Mouse (Mus musculus): ENCODE data around the gene Olfr807. TPM values are rescaled to one million over a fixed set of nuclear protein-coding genes. Genes with fewer than 3 reads are reported as not detected.

Gene Olfr807
- polyA plus RNA-seq (2014; fragmentation: Nextera tagmentation; extraction: Ambion mirVana): not detected in 2 replicates

- Histone ChIP-seq H3K4me2 (no peak within 1 kb of the TSS), H3K4me1 (ENCODE audit: control insufficient read depth, insufficient read depth, low read length) (no peaks in the 10 kb centered on the region), H3K9me3 (ENCODE audit: control insufficient read depth, low read length) (no peaks in the 10 kb centered on the region), H3K9ac (ENCODE audit: low read length) (no peak within 1 kb of the TSS), H3K36me3 (ENCODE audit: control insufficient read depth, insufficient read depth, low read length) (no peaks in the 10 kb centered on the region), H3K4me3 (ENCODE audit: low read depth, low read length) (no peak within 1 kb of the TSS), H3K27me3 (ENCODE audit: control insufficient read depth, insufficient read depth, low read length) (no peaks in the 10 kb centered on the region), H3K27ac (ENCODE audit: low read depth, low read length) (no peak within 1 kb of the TSS)
- 88% methylated on average over 1 of the region's 1 CpGs for WGBS
- no peak for DNase-seq (ENCODE audit: low spot score, missing footprints)
- ATAC-seq (ENCODE audit: low FRiP score): no peak
Observed at GRCm38 (mm10) chr10:129757693-129758092, at the start of gene Olfr807. TSS of gene Olfr807 (minus strand) at chr10:129757793.

GRCm38 (mm10) chr10:129804296-129804695, 46.7 kb upstream of the Olfr807 start, which contains the start of gene Olfr811:
TSS of gene Olfr811 (minus strand) at chr10:129804396.
- Histone ChIP-seq H3K4me2 (no peak within 1 kb of the TSS), H3K9me3 (ENCODE audit: control insufficient read depth, low read length) (no peaks in the 10 kb centered on the region), H3K9ac (ENCODE audit: low read length) (no peak within 1 kb of the TSS), H3K4me3 (ENCODE audit: low read depth, low read length) (no peak within 1 kb of the TSS), H3K4me1 (ENCODE audit: control insufficient read depth, insufficient read depth, low read length) (no peaks in the 10 kb centered on the region), H3K27me3 (ENCODE audit: control insufficient read depth, insufficient read depth, low read length) (no peaks in the 10 kb centered on the region), H3K36me3 (ENCODE audit: control insufficient read depth, insufficient read depth, low read length) (no peaks in the 10 kb centered on the region), H3K27ac (ENCODE audit: low read depth, low read length) (no peak within 1 kb of the TSS)
- DNase-seq (ENCODE audit: low spot score, missing footprints) (no peak), ATAC-seq (ENCODE audit: low FRiP score) (no peak)
- 83% methylated on average over 4 of the region's 4 CpGs for WGBS

- H3K9me3 ChIP-seq (ENCODE audit: control insufficient read depth, low read length): no peaks in the 10 kb centered on the region
- no peak for DNase-seq (ENCODE audit: low spot score, missing footprints)
- H3K27ac ChIP-seq (ENCODE audit: low read depth, low read length): no peak within 1 kb of the TSS
Observed at GRCm38 (mm10) chr10:129794817-129795216, 37.2 kb upstream of the Olfr807 start, which contains the start of gene Olfr810. TSS of gene Olfr810 (minus strand) at chr10:129794917.

GRCm38 (mm10) chr10:129778123-129778522, 20.5 kb upstream of the Olfr807 start:
- Histone ChIP-seq H3K4me1 (ENCODE audit: control insufficient read depth, insufficient read depth, low read length) (no peaks in the 10 kb centered on the region), H3K4me3 (ENCODE audit: low read depth, low read length) (no peak overlapping the region), H3K9ac (ENCODE audit: low read length) (no peak overlapping the region), H3K4me2 (no peak overlapping the region), H3K9me3 (ENCODE audit: control insufficient read depth, low read length) (no peaks in the 10 kb centered on the region), H3K27ac (ENCODE audit: low read depth, low read length) (no peak overlapping the region), H3K36me3 (ENCODE audit: control insufficient read depth, insufficient read depth, low read length) (no peaks in the 10 kb centered on the region), H3K27me3 (ENCODE audit: control insufficient read depth, insufficient read depth, low read length) (no peaks in the 10 kb centered on the region)
- ATAC-seq (ENCODE audit: low FRiP score) (no peak), DNase-seq (ENCODE audit: low spot score, missing footprints) (no peak)

More at GRCm38 (mm10) chr10:129794817-129795216, 37.2 kb upstream of the Olfr807 start, which contains the start of gene Olfr810:
- no peaks in the 10 kb centered on the region for H3K27me3 ChIP-seq (ENCODE audit: control insufficient read depth, insufficient read depth, low read length)
- no peaks in the 10 kb centered on the region for H3K36me3 ChIP-seq (ENCODE audit: control insufficient read depth, insufficient read depth, low read length)
- no peaks in the 10 kb centered on the region for H3K4me1 ChIP-seq (ENCODE audit: control insufficient read depth, insufficient read depth, low read length)
- H3K4me3 ChIP-seq (ENCODE audit: low read depth, low read length): no peak within 1 kb of the TSS
- ATAC-seq (ENCODE audit: low FRiP score): no peak
- H3K4me2 ChIP-seq: no peak within 1 kb of the TSS
- H3K9ac ChIP-seq (ENCODE audit: low read length): no peak within 1 kb of the TSS

GRCm38 (mm10) chr10:129774338-129774737, 16.7 kb upstream of the Olfr807 start, which contains the start of gene Olfr809:
TSS of gene Olfr809 (plus strand) at chr10:129774638.
- Histone ChIP-seq H3K9me3 (ENCODE audit: control insufficient read depth, low read length) (no peaks in the 10 kb centered on the region), H3K36me3 (ENCODE audit: control insufficient read depth, insufficient read depth, low read length) (no peaks in the 10 kb centered on the region), H3K4me2 (no peak within 1 kb of the TSS), H3K9ac (ENCODE audit: low read length) (no peak within 1 kb of the TSS), H3K4me1 (ENCODE audit: control insufficient read depth, insufficient read depth, low read length) (no peaks in the 10 kb centered on the region), H3K27me3 (ENCODE audit: control insufficient read depth, insufficient read depth, low read length) (no peaks in the 10 kb centered on the region), H3K4me3 (ENCODE audit: low read depth, low read length) (no peak within 1 kb of the TSS), H3K27ac (ENCODE audit: low read depth, low read length) (no peak within 1 kb of the TSS)
- DNase-seq (ENCODE audit: low spot score, missing footprints): no peak
- ATAC-seq (ENCODE audit: low FRiP score): no peak

GRCm38 (mm10) chr10:129765182-129765581, 7.6 kb upstream of the Olfr807 start, which contains the start of gene Olfr808:
TSS of gene Olfr808 (plus strand) at chr10:129765482.
- no peaks in the 10 kb centered on the region for H3K27me3 ChIP-seq (ENCODE audit: control insufficient read depth, insufficient read depth, low read length)
- no peak for DNase-seq (ENCODE audit: low spot score, missing footprints)
- no peaks in the 10 kb centered on the region for H3K9me3 ChIP-seq (ENCODE audit: control insufficient read depth, low read length)
- ATAC-seq (ENCODE audit: low FRiP score): no peak
- H3K27ac ChIP-seq (ENCODE audit: low read depth, low read length): no peak within 1 kb of the TSS
- H3K9ac ChIP-seq (ENCODE audit: low read length): no peak within 1 kb of the TSS
- no peaks in the 10 kb centered on the region for H3K4me1 ChIP-seq (ENCODE audit: control insufficient read depth, insufficient read depth, low read length)
- no peak within 1 kb of the TSS for H3K4me2 ChIP-seq
- H3K36me3 ChIP-seq (ENCODE audit: control insufficient read depth, insufficient read depth, low read length): no peaks in the 10 kb centered on the region
- no peak within 1 kb of the TSS for H3K4me3 ChIP-seq (ENCODE audit: low read depth, low read length)
- WGBS: 90% methylated on average over 1 of the region's 1 CpGs

- Histone ChIP-seq H3K4me1 (ENCODE audit: control insufficient read depth, insufficient read depth, low read length) (no peaks in the 10 kb centered on the region), H3K9ac (ENCODE audit: low read length) (no peak within 1 kb of the TSS), H3K4me2 (no peak within 1 kb of the TSS), H3K36me3 (ENCODE audit: control insufficient read depth, insufficient read depth, low read length) (no peaks in the 10 kb centered on the region), H3K27ac (ENCODE audit: low read depth, low read length) (no peak within 1 kb of the TSS), H3K4me3 (ENCODE audit: low read depth, low read length) (no peak within 1 kb of the TSS), H3K27me3 (ENCODE audit: control insufficient read depth, insufficient read depth, low read length) (no peaks in the 10 kb centered on the region), H3K9me3 (ENCODE audit: control insufficient read depth, low read length) (no peaks in the 10 kb centered on the region)
- no peak for ATAC-seq (ENCODE audit: low FRiP score)
- no peak for DNase-seq (ENCODE audit: low spot score, missing footprints)
Observed at GRCm38 (mm10) chr10:129741821-129742220, 15.8 kb downstream of the Olfr807 start, which contains the start of gene Olfr806. TSS of gene Olfr806 (minus strand) at chr10:129741921.

GRCm38 (mm10) chr10:129729275-129729674, 28.3 kb downstream of the Olfr807 start, which contains the start of gene Olfr805:
TSS of gene Olfr805 (minus strand) at chr10:129729375.
- H3K4me1 ChIP-seq (ENCODE audit: control insufficient read depth, insufficient read depth, low read length): no peaks in the 10 kb centered on the region
- H3K4me2 ChIP-seq: no peak within 1 kb of the TSS
- no peak within 1 kb of the TSS for H3K27ac ChIP-seq (ENCODE audit: low read depth, low read length)
- no peak within 1 kb of the TSS for H3K4me3 ChIP-seq (ENCODE audit: low read depth, low read length)
- H3K27me3 ChIP-seq (ENCODE audit: control insufficient read depth, insufficient read depth, low read length): no peaks in the 10 kb centered on the region
- ATAC-seq (ENCODE audit: low FRiP score) (no peak), DNase-seq (ENCODE audit: low spot score, missing footprints) (no peak)
- H3K9me3 ChIP-seq (ENCODE audit: control insufficient read depth, low read length): no peaks in the 10 kb centered on the region
- H3K9ac ChIP-seq (ENCODE audit: low read length): no peak within 1 kb of the TSS
- 93% methylated on average over 2 of the region's 2 CpGs for WGBS
- no peaks in the 10 kb centered on the region for H3K36me3 ChIP-seq (ENCODE audit: control insufficient read depth, insufficient read depth, low read length)

Measured in midbrain, embryonic 11.5 days (tissue).